Mouse (Mus musculus): ENCODE data around the gene Zfp366. TPM values are rescaled to one million over a fixed set of nuclear protein-coding genes. Genes with fewer than 3 reads are reported as not detected.

Gene Zfp366
- polyA plus RNA-seq, 1 experiment: 2.8 TPM

DNA sequence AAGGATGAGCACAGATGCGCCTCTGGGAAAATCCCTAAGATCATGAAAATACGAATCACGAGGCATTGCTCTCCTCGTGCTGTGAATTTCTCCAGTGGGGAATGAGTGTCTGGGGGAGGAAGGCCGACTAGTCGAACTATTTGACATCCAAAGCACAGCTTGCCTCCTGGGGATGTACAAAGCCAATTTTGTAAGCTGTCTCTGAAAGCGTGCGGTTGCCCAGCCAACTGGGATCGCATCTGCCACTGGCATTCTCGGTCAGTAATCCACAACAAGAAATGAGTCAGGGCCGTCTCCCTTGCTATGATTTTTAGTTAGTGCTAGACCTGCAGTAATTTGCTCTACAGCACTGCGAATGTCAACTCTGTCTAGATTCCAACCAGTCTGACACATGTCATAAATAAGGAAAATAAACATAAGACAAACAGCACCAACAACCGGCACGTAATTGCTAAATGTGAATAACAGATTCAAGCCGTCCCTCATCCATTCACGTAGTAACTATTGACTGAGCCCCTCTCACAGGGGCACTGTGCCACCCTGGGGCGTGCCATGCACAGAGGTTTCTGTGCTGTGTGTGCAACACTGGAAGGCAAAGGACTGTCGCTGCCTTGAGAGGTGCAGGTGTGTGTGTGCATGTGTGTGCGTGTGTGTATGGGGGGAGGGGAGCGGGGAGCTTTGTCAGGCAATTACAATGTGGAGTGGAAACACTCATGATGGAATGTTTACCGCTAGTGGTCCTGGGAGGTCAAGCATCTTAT, 100.0 kb downstream of the Zfp366 start:
- Histone ChIP-seq H3K4me3 (replicated peaks; ENCODE audit: insufficient read depth, low read depth, low read length) (no peak overlapping the region), H3K27me3 (ENCODE audit: control insufficient read depth, insufficient read depth, low read length) (no peaks in the 10 kb centered on the region), H3K4me1 (ENCODE audit: control insufficient read depth, insufficient read depth, low read length) (peaks cover 6% of the 10 kb centered on the region), H3K27ac (ENCODE audit: insufficient read depth, low read length) (no peak overlapping the region)
- DNase-seq: peak; percentile 30 to 52
- 18% methylated on average over 21 of the region's 21 CpGs for WGBS
- TF ChIP-seq POLR2A (IDR thresholded peaks at IDR 0.05; ENCODE audit: borderline replicate concordance, insufficient read depth, low read length): no peak
- TF ChIP-seq CTCF (IDR thresholded peaks at IDR 0.05; ENCODE audit: borderline replicate concordance, insufficient read depth, low read depth, low read length): no peak

DNA sequence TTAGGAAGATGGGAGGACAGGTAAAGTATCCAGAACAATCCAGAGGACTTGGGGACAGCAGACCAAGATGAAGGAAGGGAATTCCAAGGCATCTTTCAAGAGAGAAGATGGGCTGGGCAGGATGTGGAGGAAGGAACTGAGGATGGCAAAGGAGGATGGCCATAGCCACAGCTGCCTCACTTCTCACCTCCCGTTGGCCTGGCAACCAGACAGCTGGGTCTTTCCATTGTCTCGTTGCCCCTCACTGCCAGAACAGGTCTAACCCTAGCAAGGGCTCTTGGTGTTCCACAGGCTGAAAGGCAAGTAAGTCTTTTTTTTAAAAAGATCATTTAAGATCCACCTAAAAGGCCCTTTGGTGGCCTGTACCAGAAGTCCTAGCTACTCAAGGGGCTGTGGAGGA, 100.6 kb downstream of the Zfp366 start:
- WGBS: 62% methylated on average over 2 of the region's 2 CpGs
- Histone ChIP-seq H3K4me3 (replicated peaks; ENCODE audit: insufficient read depth, low read depth, low read length) (no peak overlapping the region), H3K27me3 (ENCODE audit: control insufficient read depth, insufficient read depth, low read length) (no peaks in the 10 kb centered on the region), H3K27ac (ENCODE audit: insufficient read depth, low read length) (no peak overlapping the region), H3K4me1 (ENCODE audit: control insufficient read depth, insufficient read depth, low read length) (peaks cover 6% of the 10 kb centered on the region)
- no peak for DNase-seq
- TF ChIP-seq CTCF (IDR thresholded peaks at IDR 0.05; ENCODE audit: borderline replicate concordance, insufficient read depth, low read depth, low read length) (no peak), POLR2A (IDR thresholded peaks at IDR 0.05; ENCODE audit: borderline replicate concordance, insufficient read depth, low read length) (no peak)

GRCm38 (mm10) chr13:99287207-99287606, 102.6 kb downstream of the Zfp366 start:
- 98% methylated on average over 4 of the region's 4 CpGs for WGBS
- Histone ChIP-seq H3K27ac (ENCODE audit: insufficient read depth, low read length) (no peak overlapping the region), H3K4me3 (replicated peaks; ENCODE audit: insufficient read depth, low read depth, low read length) (no peak overlapping the region), H3K4me1 (ENCODE audit: control insufficient read depth, insufficient read depth, low read length) (peaks cover 6% of the 10 kb centered on the region), H3K27me3 (ENCODE audit: control insufficient read depth, insufficient read depth, low read length) (no peaks in the 10 kb centered on the region)
- TF ChIP-seq POLR2A (IDR thresholded peaks at IDR 0.05; ENCODE audit: borderline replicate concordance, insufficient read depth, low read length) (no peak), CTCF (IDR thresholded peaks at IDR 0.05; ENCODE audit: borderline replicate concordance, insufficient read depth, low read depth, low read length) (no peak)
- DNase-seq: no peak

DNA sequence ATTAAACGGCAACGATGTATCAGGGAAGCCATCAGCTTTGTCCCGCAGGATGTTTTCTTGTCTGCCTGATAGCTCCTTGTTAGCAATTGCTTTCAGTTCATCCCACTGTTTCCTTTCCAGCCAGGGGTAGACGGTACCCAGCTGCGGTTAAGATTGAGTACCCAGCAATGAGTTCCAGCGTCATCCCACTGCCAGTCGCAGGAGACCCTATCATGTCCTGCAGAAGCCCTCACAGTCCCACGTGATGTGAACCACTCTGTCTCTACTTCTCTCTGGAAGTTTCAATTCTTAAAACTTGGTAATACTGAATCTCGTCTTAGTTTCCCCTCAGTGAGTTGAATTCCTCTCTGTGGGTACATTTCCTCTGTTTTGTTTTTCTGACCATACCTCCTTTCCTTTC, 103.2 kb downstream of the Zfp366 start:
- WGBS: 91% methylated on average over 9 of the region's 9 CpGs
- no peaks in the 10 kb centered on the region for H3K27me3 ChIP-seq (ENCODE audit: control insufficient read depth, insufficient read depth, low read length)
- TF ChIP-seq CTCF (IDR thresholded peaks at IDR 0.05; ENCODE audit: borderline replicate concordance, insufficient read depth, low read depth, low read length) (no peak), POLR2A (IDR thresholded peaks at IDR 0.05; ENCODE audit: borderline replicate concordance, insufficient read depth, low read length) (no peak)
- DNase-seq: no peak
- H3K4me1 ChIP-seq (ENCODE audit: control insufficient read depth, insufficient read depth, low read length): peaks cover 6% of the 10 kb centered on the region
- H3K4me3 ChIP-seq (replicated peaks; ENCODE audit: insufficient read depth, low read depth, low read length): no peak overlapping the region
- no peak overlapping the region for H3K27ac ChIP-seq (ENCODE audit: insufficient read depth, low read length)

- H3K27me3 ChIP-seq (ENCODE audit: control insufficient read depth, insufficient read depth, low read length): no peaks in the 10 kb centered on the region
- no peaks in the 10 kb centered on the region for H3K4me1 ChIP-seq (ENCODE audit: control insufficient read depth, insufficient read depth, low read length)
- TF ChIP-seq POLR2A (IDR thresholded peaks at IDR 0.05; ENCODE audit: borderline replicate concordance, insufficient read depth, low read length) (no peak), CTCF (IDR thresholded peaks at IDR 0.05; ENCODE audit: borderline replicate concordance, insufficient read depth, low read depth, low read length) (no peak)
- H3K4me3 ChIP-seq (replicated peaks; ENCODE audit: insufficient read depth, low read depth, low read length): no peak overlapping the region
- DNase-seq: no peak
- no peak overlapping the region for H3K27ac ChIP-seq (ENCODE audit: insufficient read depth, low read length)
- 88% methylated on average over 8 of the region's 8 CpGs for WGBS
These were observed 106.1 kb downstream of the Zfp366 start for GRCm38 (mm10) chr13:99290766-99291165.

- Histone ChIP-seq H3K27ac (ENCODE audit: insufficient read depth, low read length) (no peak overlapping the region), H3K4me1 (ENCODE audit: control insufficient read depth, insufficient read depth, low read length) (no peaks in the 10 kb centered on the region), H3K27me3 (ENCODE audit: control insufficient read depth, insufficient read depth, low read length) (no peaks in the 10 kb centered on the region), H3K4me3 (replicated peaks; ENCODE audit: insufficient read depth, low read depth, low read length) (no peak overlapping the region)
- WGBS: 92% methylated on average over 13 of the region's 13 CpGs
- DNase-seq: no peak
- TF ChIP-seq POLR2A (IDR thresholded peaks at IDR 0.05; ENCODE audit: borderline replicate concordance, insufficient read depth, low read length) (no peak), CTCF (IDR thresholded peaks at IDR 0.05; ENCODE audit: borderline replicate concordance, insufficient read depth, low read depth, low read length) (no peak)
These were observed 109.6 kb downstream of the Zfp366 start for GRCm38 (mm10) chr13:99294176-99294575.

GRCm38 (mm10) chr13:99299921-99300320, 115.3 kb downstream of the Zfp366 start:
- Histone ChIP-seq H3K4me3 (replicated peaks; ENCODE audit: insufficient read depth, low read depth, low read length) (no peak overlapping the region), H3K27me3 (ENCODE audit: control insufficient read depth, insufficient read depth, low read length) (no peaks in the 10 kb centered on the region), H3K27ac (ENCODE audit: insufficient read depth, low read length) (no peak overlapping the region), H3K4me1 (ENCODE audit: control insufficient read depth, insufficient read depth, low read length) (no peaks in the 10 kb centered on the region)
- 40% methylated on average over 5 of the region's 5 CpGs for WGBS
- no peak for DNase-seq
- no peak for TF ChIP-seq POLR2A (IDR thresholded peaks at IDR 0.05; ENCODE audit: borderline replicate concordance, insufficient read depth, low read length)
- TF ChIP-seq CTCF (IDR thresholded peaks at IDR 0.05; ENCODE audit: borderline replicate concordance, insufficient read depth, low read depth, low read length): no peak

Other genes starting within 250 kb of the Zfp366 start
- gene 1700024P04Rik, start 200.3 kb upstream of the Zfp366 start, polyA plus RNA-seq (2012; rRNA removed): not detected in 2 replicates
- 37.6 and 38.5 TPM in 2 replicates for gene Ptcd2, start 159.9 kb downstream of the Zfp366 start, polyA plus RNA-seq (2012; rRNA removed)
- 36.8 and 38.5 TPM in 2 replicates for gene Mrps27, start 160.0 kb downstream of the Zfp366 start, polyA plus RNA-seq (2012; rRNA removed)

Data from cerebellum, adult 2 months (tissue).